Comparison of ENCODE assay signal across 12 mouse cellular contexts in genomic region chr4:151180394-151180902, GRCm38 (mm10).
DNase-seq lines count a peak whose midpoint lies in the region; ATAC-seq and TF ChIP-seq lines count a peak whose summit lies in the region.
"Had no signal": no experiment of that assay in that cellular context is flagged by ENCODE, and none has a peak within 500 bp of the region (broad histone marks: within the 10 kb centered on the region; RNA-seq: fewer than 3 reads in every experiment).

No protein-coding gene starts in this region.

- H3K4me2 ChIP-seq in hindbrain, embryonic 12.5 days (replicated peaks): no peak overlapping the region
- H3K4me2 ChIP-seq in lung, embryonic 15.5 days: peak overlapping the region; percentile 41
- no peak overlapping the region for H3K4me2 ChIP-seq in stomach, postnatal 0 days (replicated peaks; ENCODE audit: low read depth)
- H3K4me2 ChIP-seq in forebrain, embryonic 12.5 days: no peak overlapping the region
- H3K4me2 ChIP-seq: liver, embryonic 11.5 days had no signal

- H3K9ac ChIP-seq in hindbrain, embryonic 12.5 days: no peak overlapping the region
- no peak overlapping the region for H3K9ac ChIP-seq in lung, embryonic 15.5 days
- H3K9ac ChIP-seq in stomach, postnatal 0 days (ENCODE audit: low read length): no peak overlapping the region
- H3K9ac ChIP-seq in forebrain, embryonic 12.5 days: no peak overlapping the region

- DNase-seq in hindbrain, embryonic 10.5 days (ENCODE audit: low spot score): no peak
- DNase-seq in urinary bladder, postnatal 25 days (ENCODE audit: low spot score): peak; percentile 8
- DNase-seq in urinary bladder, postnatal 4 days (ENCODE audit: low spot score in 2 of 2): no peak
- DNase-seq in stomach, postnatal 0 days (ENCODE audit: low spot score): peak; percentile 76
- no peak for DNase-seq in gastrocnemius, postnatal 25 days
- DNase-seq: cerebellum, adult 2 months; thymus, adult 18-20 months had no signal

- H3K4me1 ChIP-seq in hindbrain, embryonic 12.5 days: peaks cover 22% of the 10 kb centered on the region
- H3K4me1 ChIP-seq in hindbrain, embryonic 10.5 days (replicated peaks): peaks cover 26% of the 10 kb centered on the region
- H3K4me1 ChIP-seq in lung, embryonic 15.5 days: peaks cover 46% of the 10 kb centered on the region
- no peaks in the 10 kb centered on the region for H3K4me1 ChIP-seq in stomach, postnatal 0 days (replicated peaks; ENCODE audit: control insufficient read depth, insufficient read depth)
- peaks cover 28% of the 10 kb centered on the region for H3K4me1 ChIP-seq in forebrain, embryonic 12.5 days

- H3K36me3 ChIP-seq in hindbrain, embryonic 12.5 days: no peaks in the 10 kb centered on the region
- H3K36me3 ChIP-seq in hindbrain, embryonic 10.5 days: no peaks in the 10 kb centered on the region
- no peaks in the 10 kb centered on the region for H3K36me3 ChIP-seq in lung, embryonic 15.5 days
- no peaks in the 10 kb centered on the region for H3K36me3 ChIP-seq in stomach, postnatal 0 days (ENCODE audit: control insufficient read depth, insufficient read depth, low read length)
- no peaks in the 10 kb centered on the region for H3K36me3 ChIP-seq in forebrain, embryonic 12.5 days (replicated peaks)

- TF ChIP-seq CTCF in stomach, postnatal 0 days (IDR thresholded peaks at IDR 0.05; ENCODE audit: low read depth): no peak

- no peaks in the 10 kb centered on the region for H3K9me3 ChIP-seq in hindbrain, embryonic 12.5 days (replicated peaks)
- H3K9me3 ChIP-seq in hindbrain, embryonic 10.5 days: no peaks in the 10 kb centered on the region
- no peaks in the 10 kb centered on the region for H3K9me3 ChIP-seq in lung, embryonic 15.5 days
- no peaks in the 10 kb centered on the region for H3K9me3 ChIP-seq in stomach, postnatal 0 days (ENCODE audit: control insufficient read depth, low read length)
- no peaks in the 10 kb centered on the region for H3K9me3 ChIP-seq in forebrain, embryonic 12.5 days

- no peak for TF ChIP-seq EP300 in stomach, postnatal 0 days (optimal IDR thresholded peaks at IDR 0.05)

- no peak overlapping the region for H3K4me3 ChIP-seq in hindbrain, embryonic 12.5 days
- no peak overlapping the region for H3K4me3 ChIP-seq in hindbrain, embryonic 10.5 days
- H3K4me3 ChIP-seq in lung, embryonic 15.5 days: no peak overlapping the region
- H3K4me3 ChIP-seq in stomach, postnatal 0 days (ENCODE audit: low read depth, low read length): no peak overlapping the region
- no peak overlapping the region for H3K4me3 ChIP-seq in forebrain, embryonic 12.5 days (replicated peaks)

- WGBS in hindbrain, embryonic 12.5 days: 28% methylated on average over 7 of the region's 7 CpGs
- 61% methylated on average over 7 of the region's 7 CpGs for WGBS in hindbrain, embryonic 10.5 days
- 4% methylated on average over 7 of the region's 7 CpGs for WGBS in lung, embryonic 15.5 days
- WGBS in stomach, postnatal 0 days: 8% methylated on average over 7 of the region's 7 CpGs
- WGBS in forebrain, embryonic 12.5 days: 44% methylated on average over 7 of the region's 7 CpGs

- H3K27me3 ChIP-seq in hindbrain, embryonic 12.5 days: peaks cover 26% of the 10 kb centered on the region
- no peaks in the 10 kb centered on the region for H3K27me3 ChIP-seq in hindbrain, embryonic 10.5 days (ENCODE audit: insufficient read depth, poor library complexity, severe bottlenecking)
- H3K27me3 ChIP-seq in lung, embryonic 15.5 days: no peaks in the 10 kb centered on the region
- H3K27me3 ChIP-seq in stomach, postnatal 0 days (ENCODE audit: control insufficient read depth, insufficient read depth, low read length): no peaks in the 10 kb centered on the region
- H3K27me3 ChIP-seq in forebrain, embryonic 12.5 days: peaks cover 5% of the 10 kb centered on the region; the same call in 1 of the 2 replicates

- H3K27ac ChIP-seq in hindbrain, embryonic 12.5 days: 0 out of 2 replicates have a peak overlapping the region, but pooled peaks have one; percentile 12
- H3K27ac ChIP-seq in hindbrain, embryonic 10.5 days: no peak overlapping the region
- H3K27ac ChIP-seq in lung, embryonic 15.5 days: peak overlapping the region; percentile 85
- no peak overlapping the region for H3K27ac ChIP-seq in stomach, postnatal 0 days (replicated peaks)
- H3K27ac ChIP-seq in forebrain, embryonic 12.5 days: no peak overlapping the region

- ATAC-seq in hindbrain, embryonic 12.5 days (ENCODE audit: low FRiP score): peak; percentile 35; the same call in 1 of the 2 replicates
- ATAC-seq in lung, embryonic 15.5 days (ENCODE audit: borderline replicate concordance, extremely low read depth, low FRiP score, low TSS enrichment): peak; percentile 78
- ATAC-seq in stomach, postnatal 0 days (ENCODE audit: low FRiP score, low TSS enrichment): 0 out of 2 replicates have a peak, but pooled peaks have one; percentile 38
- no peak for ATAC-seq in forebrain, embryonic 12.5 days (ENCODE audit: low FRiP score)
- ATAC-seq: forebrain, embryonic 16.5 days had no signal

Comparison
In these comparisons a context has a peak if more than half of its experiments do, and no peak if none do; other contexts are left out.
1. H3K27ac ChIP-seq: peak in hindbrain, embryonic 12.5 days (single experiment) and lung, embryonic 15.5 days (single experiment); none in hindbrain, embryonic 10.5 days (single experiment), stomach, postnatal 0 days (single experiment) and forebrain, embryonic 12.5 days (single experiment).
2. DNase-seq: peak in urinary bladder, postnatal 25 days (single experiment) and stomach, postnatal 0 days (single experiment); none in hindbrain, embryonic 10.5 days (single experiment), urinary bladder, postnatal 4 days (0 of 2) and gastrocnemius, postnatal 25 days (single experiment).